Mouse (Mus musculus): ENCODE results near the gene Panx1. TPM values are rescaled to one million over a fixed set of nuclear protein-coding genes. Genes with fewer than 3 reads are reported as not detected.

Gene Panx1
- 27.8 and 30.3 TPM in 2 replicates for polyA plus RNA-seq (2015; fragmentation: Nextera tagmentation; extraction: Ambion mirVana)

DNA sequence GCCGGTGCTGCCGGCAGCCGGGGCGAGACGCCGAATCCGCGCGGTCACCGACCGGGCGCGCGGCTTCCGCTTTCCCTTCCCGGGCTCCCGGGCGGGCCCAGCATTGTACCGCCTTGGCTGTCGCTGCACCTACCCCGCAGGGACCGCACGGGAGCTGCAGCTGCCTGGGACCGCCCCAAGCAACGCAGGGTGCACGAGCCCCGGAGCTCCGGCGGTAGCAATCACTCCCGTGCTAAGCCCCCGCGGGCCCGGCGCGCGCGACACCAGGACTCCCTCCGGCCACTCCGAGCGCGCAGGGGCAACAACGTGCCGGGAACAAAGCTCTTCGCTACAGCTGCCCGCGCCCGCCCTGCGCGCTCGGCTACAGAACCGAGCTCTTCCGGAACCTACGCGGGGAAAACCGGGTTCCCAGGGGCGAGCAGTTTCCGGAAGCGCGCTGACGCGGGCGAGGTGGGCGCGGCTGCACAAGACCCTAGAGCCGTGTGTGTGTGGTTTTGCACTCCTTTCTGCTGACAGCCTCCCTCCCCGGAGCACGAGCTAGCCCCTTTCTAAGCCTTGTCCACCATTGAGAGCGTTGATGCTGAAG is at the start of gene Panx1:
Gene Panx1, minus strand, starts transcription at position 395 of the 586 bp plus-strand sequence.
- peak within 1 kb of the TSS; percentile 89 for H3K4me2 ChIP-seq (ENCODE audit: low read depth, low read length)

GRCm38 (mm10) chr9:15068686-15069295 is 23.5 kb upstream of the Panx1 start:
- Histone ChIP-seq H3K4me2 (ENCODE audit: low read depth, low read length) (no peak overlapping the region), H3K36me3 (ENCODE audit: control insufficient read depth, insufficient read depth, low read length) (no peaks in the 10 kb centered on the region), H3K27me3 (replicated peaks; ENCODE audit: control insufficient read depth, insufficient read depth, low read length) (no peaks in the 10 kb centered on the region), H3K27ac (ENCODE audit: low read length) (no peak overlapping the region), H3K4me3 (ENCODE audit: low read length) (no peak overlapping the region), H3K4me1 (ENCODE audit: control insufficient read depth, insufficient read depth, low read length) (no peaks in the 10 kb centered on the region; the same call in 1 of the 2 replicates), H3K9ac (ENCODE audit: low read depth, low read length) (no peak overlapping the region), H3K9me3 (ENCODE audit: control insufficient read depth, low read length) (no peaks in the 10 kb centered on the region)
- 61% methylated on average over 6 of the region's 6 CpGs for WGBS
- ATAC-seq = peak; percentile 84

More for the DNA sequence above, at the start of gene Panx1:
- WGBS = under 1% methylated on average over 66 of the region's 68 CpGs
- H3K27me3 ChIP-seq (replicated peaks; ENCODE audit: control insufficient read depth, insufficient read depth, low read length) = no peaks in the 10 kb centered on the region
- H3K27ac ChIP-seq (ENCODE audit: low read length) = peak within 1 kb of the TSS; percentile 91
- peaks cover 12% of the 10 kb centered on the region for H3K4me1 ChIP-seq (ENCODE audit: control insufficient read depth, insufficient read depth, low read length)
- ATAC-seq = peak; percentile 90
- no peaks in the 10 kb centered on the region for H3K9me3 ChIP-seq (ENCODE audit: control insufficient read depth, low read length)
- peak within 1 kb of the TSS; percentile 87 for H3K9ac ChIP-seq (ENCODE audit: low read depth, low read length)
- peak within 1 kb of the TSS; percentile 85 for H3K4me3 ChIP-seq (ENCODE audit: low read length)
- H3K36me3 ChIP-seq (ENCODE audit: control insufficient read depth, insufficient read depth, low read length) = no peaks in the 10 kb centered on the region

DNA sequence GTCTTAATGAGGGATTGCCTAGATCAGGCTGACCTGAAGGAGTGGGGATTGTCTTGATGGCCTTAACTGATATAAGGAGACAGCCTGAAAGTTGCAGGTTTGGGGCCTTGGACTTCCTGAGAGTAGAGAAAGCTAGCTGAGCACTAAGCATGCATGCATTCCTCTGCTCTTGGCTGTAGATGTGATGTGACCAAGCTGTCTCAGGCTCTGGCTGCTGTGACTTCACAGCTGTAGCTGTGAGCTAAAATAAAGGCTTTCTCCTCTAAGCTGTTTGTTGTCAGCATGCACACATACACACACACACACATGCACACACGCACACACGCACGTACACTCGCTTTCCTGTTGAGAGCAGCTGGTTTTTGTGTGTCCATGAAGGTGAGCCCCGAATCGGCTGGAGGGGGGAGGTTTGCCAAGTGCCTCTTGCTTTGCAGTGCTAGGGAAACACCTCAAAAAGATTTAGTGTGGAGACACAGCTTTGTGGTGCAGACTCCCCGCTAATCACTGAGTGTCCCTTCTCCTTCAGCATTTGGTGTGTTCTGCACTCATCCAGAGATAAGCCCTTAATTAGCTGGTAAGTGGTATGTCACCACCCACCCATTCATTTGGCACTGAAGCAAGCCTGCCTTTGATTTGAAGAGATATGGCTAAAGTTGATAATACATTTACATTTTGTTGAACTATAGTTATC is 22.9 kb upstream of the Panx1 start:
- H3K27me3 ChIP-seq (replicated peaks; ENCODE audit: control insufficient read depth, insufficient read depth, low read length) = no peaks in the 10 kb centered on the region
- H3K27ac ChIP-seq (ENCODE audit: low read length) = no peak overlapping the region
- H3K4me1 ChIP-seq (ENCODE audit: control insufficient read depth, insufficient read depth, low read length) = no peaks in the 10 kb centered on the region; the same call in 1 of the 2 replicates
- no peaks in the 10 kb centered on the region for H3K36me3 ChIP-seq (ENCODE audit: control insufficient read depth, insufficient read depth, low read length)
- no peak overlapping the region for H3K9ac ChIP-seq (ENCODE audit: low read depth, low read length)
- no peak overlapping the region for H3K4me2 ChIP-seq (ENCODE audit: low read depth, low read length)
- no peak for ATAC-seq
- 77% methylated on average over 7 of the region's 7 CpGs for WGBS
- no peak overlapping the region for H3K4me3 ChIP-seq (ENCODE audit: low read length)
- H3K9me3 ChIP-seq (ENCODE audit: control insufficient read depth, low read length) = no peaks in the 10 kb centered on the region

DNA sequence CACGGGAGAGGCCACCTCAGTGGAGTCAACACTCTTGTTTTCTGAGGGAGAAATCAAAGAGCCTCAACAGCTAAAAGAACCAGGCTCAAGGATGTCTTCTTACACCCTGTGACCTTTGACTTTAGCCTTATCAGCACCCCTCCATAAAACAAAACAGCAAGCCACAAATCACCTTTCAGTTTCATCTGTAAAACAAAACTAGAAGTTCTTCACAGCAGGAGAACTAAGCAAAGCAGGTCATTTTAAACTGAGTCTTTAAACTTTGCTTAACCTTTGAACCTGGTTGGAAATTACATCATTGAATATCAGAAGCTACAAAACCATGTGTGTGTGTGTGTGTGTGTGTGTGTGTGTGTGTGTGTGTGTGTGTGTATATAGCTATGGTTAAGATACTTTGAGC is 18.9 kb upstream of the Panx1 start:
- Histone ChIP-seq H3K4me3 (ENCODE audit: low read length) (no peak overlapping the region), H3K9me3 (ENCODE audit: control insufficient read depth, low read length) (no peaks in the 10 kb centered on the region), H3K36me3 (ENCODE audit: control insufficient read depth, insufficient read depth, low read length) (no peaks in the 10 kb centered on the region), H3K4me1 (ENCODE audit: control insufficient read depth, insufficient read depth, low read length) (no peaks in the 10 kb centered on the region; the same call in 1 of the 2 replicates), H3K4me2 (ENCODE audit: low read depth, low read length) (no peak overlapping the region), H3K27ac (ENCODE audit: low read length) (no peak overlapping the region), H3K27me3 (replicated peaks; ENCODE audit: control insufficient read depth, insufficient read depth, low read length) (no peaks in the 10 kb centered on the region), H3K9ac (ENCODE audit: low read depth, low read length) (no peak overlapping the region)
- 7% methylated on average over 1 of the region's 1 CpGs for WGBS
- peak; percentile 68 for ATAC-seq

DNA sequence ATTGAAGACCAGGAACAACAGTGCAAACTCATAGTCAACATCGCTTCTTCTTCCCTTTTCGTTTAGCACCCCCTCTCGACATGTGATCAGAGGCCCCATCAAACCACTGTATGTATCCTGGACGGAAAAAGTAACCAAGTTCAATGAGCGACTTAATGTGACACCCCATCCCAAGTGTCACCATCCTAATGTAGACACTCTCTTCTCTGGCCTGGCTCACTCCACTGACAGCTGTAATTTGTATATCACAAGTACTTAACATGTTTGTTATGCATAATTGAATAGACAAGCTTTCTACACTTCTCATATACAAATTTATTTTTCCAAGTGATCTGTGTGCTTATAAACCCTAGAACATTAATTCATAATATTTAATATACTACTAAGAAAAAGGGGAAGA is 15.6 kb upstream of the Panx1 start:
- H3K36me3 ChIP-seq (ENCODE audit: control insufficient read depth, insufficient read depth, low read length) = no peaks in the 10 kb centered on the region
- ATAC-seq = no peak
- H3K4me1 ChIP-seq (ENCODE audit: control insufficient read depth, insufficient read depth, low read length) = no peaks in the 10 kb centered on the region
- H3K27me3 ChIP-seq (replicated peaks; ENCODE audit: control insufficient read depth, insufficient read depth, low read length) = no peaks in the 10 kb centered on the region
- H3K4me3 ChIP-seq (ENCODE audit: low read length) = no peak overlapping the region
- WGBS = 89% methylated on average over 5 of the region's 5 CpGs
- no peaks in the 10 kb centered on the region for H3K9me3 ChIP-seq (ENCODE audit: control insufficient read depth, low read length)
- no peak overlapping the region for H3K4me2 ChIP-seq (ENCODE audit: low read depth, low read length)
- H3K27ac ChIP-seq (ENCODE audit: low read length) = no peak overlapping the region
- H3K9ac ChIP-seq (ENCODE audit: low read depth, low read length) = no peak overlapping the region

GRCm38 (mm10) chr9:15060026-15060425 is 14.7 kb upstream of the Panx1 start:
- H3K9me3 ChIP-seq (ENCODE audit: control insufficient read depth, low read length) = no peaks in the 10 kb centered on the region
- ATAC-seq = no peak
- no peak overlapping the region for H3K4me2 ChIP-seq (ENCODE audit: low read depth, low read length)
- no peak overlapping the region for H3K9ac ChIP-seq (ENCODE audit: low read depth, low read length)
- H3K4me3 ChIP-seq (ENCODE audit: low read length) = no peak overlapping the region
- H3K27ac ChIP-seq (ENCODE audit: low read length) = no peak overlapping the region
- H3K36me3 ChIP-seq (ENCODE audit: control insufficient read depth, insufficient read depth, low read length) = no peaks in the 10 kb centered on the region
- no peaks in the 10 kb centered on the region for H3K27me3 ChIP-seq (replicated peaks; ENCODE audit: control insufficient read depth, insufficient read depth, low read length)
- no peaks in the 10 kb centered on the region for H3K4me1 ChIP-seq (ENCODE audit: control insufficient read depth, insufficient read depth, low read length)
- WGBS = 82% methylated on average over 6 of the region's 6 CpGs

DNA sequence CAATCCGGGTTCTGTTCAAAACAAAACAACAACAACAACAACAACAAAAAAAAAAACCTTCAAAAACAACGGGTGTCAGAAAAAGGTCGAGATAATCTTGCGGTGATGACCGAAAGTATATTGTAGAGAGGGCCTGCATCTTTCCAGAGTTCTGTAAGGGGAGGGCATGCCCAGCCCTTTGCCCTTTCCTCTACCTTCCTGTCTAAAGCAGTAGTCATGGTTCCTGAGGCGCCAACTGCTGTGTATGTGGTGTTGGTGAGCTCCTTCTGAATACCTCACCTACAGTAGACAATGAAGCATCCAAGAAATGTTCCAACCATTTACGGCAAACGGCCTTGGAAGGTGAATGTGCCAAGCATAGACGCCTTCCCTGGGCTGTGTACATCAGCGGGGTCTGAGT is 462 bp upstream of the Panx1 start:
- Histone ChIP-seq H3K27me3 (replicated peaks; ENCODE audit: control insufficient read depth, insufficient read depth, low read length) (no peaks in the 10 kb centered on the region), H3K9me3 (ENCODE audit: control insufficient read depth, low read length) (no peaks in the 10 kb centered on the region), H3K4me2 (ENCODE audit: low read depth, low read length) (peak overlapping the region; percentile 89), H3K9ac (ENCODE audit: low read depth, low read length) (peak overlapping the region; percentile 87), H3K4me3 (ENCODE audit: low read length) (peak overlapping the region; percentile 85), H3K36me3 (ENCODE audit: control insufficient read depth, insufficient read depth, low read length) (no peaks in the 10 kb centered on the region), H3K4me1 (ENCODE audit: control insufficient read depth, insufficient read depth, low read length) (peaks cover 12% of the 10 kb centered on the region), H3K27ac (ENCODE audit: low read length) (peak overlapping the region; percentile 91; the same call in 1 of the 2 replicates)
- WGBS = 41% methylated on average over 10 of the region's 10 CpGs
- ATAC-seq = peak; percentile 24; the same call in 1 of the 2 replicates

- H3K9ac ChIP-seq (ENCODE audit: low read depth, low read length) = peak overlapping the region; percentile 87
- 1% methylated on average over 28 of the region's 28 CpGs for WGBS
- peak overlapping the region; percentile 85 for H3K4me3 ChIP-seq (ENCODE audit: low read length)
- peak; percentile 40 for ATAC-seq
- no peaks in the 10 kb centered on the region for H3K27me3 ChIP-seq (replicated peaks; ENCODE audit: control insufficient read depth, insufficient read depth, low read length)
- no peaks in the 10 kb centered on the region for H3K36me3 ChIP-seq (ENCODE audit: control insufficient read depth, insufficient read depth, low read length)
- peak overlapping the region; percentile 89 for H3K4me2 ChIP-seq (ENCODE audit: low read depth, low read length)
- no peaks in the 10 kb centered on the region for H3K9me3 ChIP-seq (ENCODE audit: control insufficient read depth, low read length)
- peaks cover 12% of the 10 kb centered on the region for H3K4me1 ChIP-seq (ENCODE audit: control insufficient read depth, insufficient read depth, low read length)
- peak overlapping the region; percentile 91 for H3K27ac ChIP-seq (ENCODE audit: low read length)
Observed at GRCm38 (mm10) chr9:15044391-15045083, 741 bp downstream of the Panx1 start.

- Histone ChIP-seq H3K27ac (ENCODE audit: low read length) (no peak overlapping the region), H3K27me3 (replicated peaks; ENCODE audit: control insufficient read depth, insufficient read depth, low read length) (no peaks in the 10 kb centered on the region), H3K9ac (ENCODE audit: low read depth, low read length) (no peak overlapping the region), H3K4me3 (ENCODE audit: low read length) (no peak overlapping the region), H3K9me3 (ENCODE audit: control insufficient read depth, low read length) (no peaks in the 10 kb centered on the region), H3K4me1 (ENCODE audit: control insufficient read depth, insufficient read depth, low read length) (peaks cover 17% of the 10 kb centered on the region), H3K36me3 (ENCODE audit: control insufficient read depth, insufficient read depth, low read length) (no peaks in the 10 kb centered on the region), H3K4me2 (ENCODE audit: low read depth, low read length) (no peak overlapping the region)
- WGBS = 84% methylated on average over 11 of the region's 11 CpGs
- ATAC-seq = no peak
Observed at GRCm38 (mm10) chr9:15041556-15041955, 3.7 kb downstream of the Panx1 start.

All from intestine, embryonic 16.5 days (tissue).